Mouse (Mus musculus) olfactory bulb, adult 2 months (tissue): ENCODE data around the gene Rpl29.

ENCODE experiments used
- CTCF ChIP-seq: fragments of 200-500 bp; IDR thresholded peaks from 2 replicates; pipeline ENCODE4 v1.5.1; 2012; ENCODE audit warnings: low read depth, mild to moderate bottlenecking, low read length, moderate library complexity; ENCODE audit not compliant: insufficient read depth
- POLR2A ChIP-seq: fragments of 200-500 bp; IDR thresholded peaks from 2 replicates; pipeline ENCODE4 v1.6.1; 2012; ENCODE audit warnings: mild to moderate bottlenecking, low read depth, low read length, moderate library complexity; ENCODE audit not compliant: insufficient read depth

- TF ChIP-seq CTCF (no peak), POLR2A (no peak)
Measured at GRCm38 (mm10) chr9:106457163-106457559, 27.9 kb downstream of the Rpl29 start.
